Mouse (Mus musculus) T-helper 1 cell (primary cell): ENCODE measurements around the gene Dpy19l3.

Experiments
- in situ Hi-C: fragments of 300-600 bp; cut with MboI, MseI; formaldehyde crosslinking; loops from one replicate; pipeline ENCODE4 v1.15.1; 2025; ENCODE audit warnings: high pct_unique_total_duplicates

Dpy19l3 gene

DNA sequence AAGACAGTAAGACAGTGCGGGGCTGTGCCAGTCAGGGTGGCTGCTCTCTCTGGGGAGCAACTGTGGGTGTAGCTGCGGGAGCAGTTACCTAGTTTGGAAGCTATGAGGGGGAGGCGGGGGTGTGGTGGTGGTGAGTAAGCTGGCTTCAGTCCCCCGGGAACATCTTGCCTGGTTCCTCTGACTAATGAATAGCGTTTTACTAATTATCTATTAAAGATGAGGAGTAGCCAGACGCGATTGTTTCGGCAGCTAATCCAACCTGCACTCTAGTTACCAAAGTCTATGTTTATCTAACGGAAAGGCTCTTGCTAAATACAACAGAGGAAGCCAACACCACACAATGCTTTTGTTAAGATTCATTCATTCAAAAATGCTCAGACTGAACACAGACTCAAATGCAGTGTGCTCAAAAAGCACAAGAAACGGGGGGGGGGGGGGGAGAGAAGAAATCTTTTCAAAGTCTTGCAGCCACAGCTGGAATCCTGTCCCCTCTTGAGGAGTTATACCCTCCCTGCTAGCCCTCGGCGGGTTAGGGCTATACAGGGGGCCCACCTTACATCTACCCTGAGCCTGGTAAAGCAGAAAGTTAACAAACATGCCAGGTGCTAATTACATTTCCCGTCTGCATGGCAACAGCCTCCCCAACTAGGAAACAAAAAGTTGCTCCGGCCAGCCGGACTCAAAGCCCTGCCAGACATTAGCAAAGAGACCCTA is 778 bp downstream of the Dpy19l3 start:
- in situ Hi-C loops: no loop called here

DNA sequence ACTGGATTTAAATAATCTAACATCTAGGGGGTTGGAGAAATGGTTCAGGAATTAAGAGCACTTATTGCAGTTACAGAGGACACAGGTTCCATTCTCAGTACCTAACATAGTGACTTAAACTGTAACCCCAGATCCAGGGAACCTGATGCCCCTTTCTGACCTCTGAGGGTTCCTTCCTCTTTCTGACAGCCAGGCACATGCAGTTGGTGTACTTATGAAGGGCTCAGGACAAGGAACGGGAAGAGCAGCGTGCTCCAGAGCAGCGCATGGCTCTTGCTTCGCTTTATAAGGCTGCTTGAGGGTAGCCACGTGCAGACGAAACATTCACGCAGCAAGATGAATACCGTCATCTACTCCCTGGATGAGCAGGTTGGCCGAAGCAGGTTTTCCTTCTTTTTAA is 3.4 kb downstream of the Dpy19l3 start:
- in situ Hi-C loops: no loop called here

GRCm38 (mm10) chr7:35747397-35747964 is 6.8 kb downstream of the Dpy19l3 start:
- in situ Hi-C loops: no loop called here

DNA sequence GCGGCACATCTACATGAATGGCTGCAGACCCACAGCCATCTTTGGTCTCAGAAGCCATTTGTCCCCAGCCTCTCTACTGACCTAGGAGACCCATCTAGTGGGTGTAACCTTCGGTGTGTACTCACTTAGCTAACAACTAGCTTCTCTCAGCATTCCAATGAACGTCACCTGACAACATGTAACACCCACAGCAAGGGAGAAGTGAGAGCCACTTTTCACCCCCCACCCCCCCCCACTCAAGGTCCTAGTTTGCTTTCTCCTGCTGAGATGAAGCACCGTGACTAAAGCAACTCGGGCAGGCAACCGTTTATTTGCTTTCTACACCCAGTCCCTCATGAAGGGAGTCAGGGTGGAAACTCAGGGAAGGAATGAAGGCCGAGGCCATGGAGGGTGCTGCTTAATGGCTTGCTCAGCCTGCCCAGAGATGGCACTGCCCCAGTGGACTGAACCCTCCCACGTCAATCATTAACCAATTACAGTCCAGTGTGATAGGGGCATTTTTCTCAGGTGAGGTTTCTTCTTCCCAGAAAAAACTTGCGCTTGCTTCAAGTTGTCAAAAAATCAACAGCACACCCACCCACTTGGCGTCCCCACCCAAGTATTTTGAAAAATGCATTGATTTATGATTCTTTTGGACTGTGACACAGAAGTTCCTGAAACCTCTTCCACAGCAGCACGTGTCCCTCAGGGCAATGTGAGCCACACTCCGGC is 7.4 kb downstream of the Dpy19l3 start:
- in situ Hi-C loops: no loop called here

DNA sequence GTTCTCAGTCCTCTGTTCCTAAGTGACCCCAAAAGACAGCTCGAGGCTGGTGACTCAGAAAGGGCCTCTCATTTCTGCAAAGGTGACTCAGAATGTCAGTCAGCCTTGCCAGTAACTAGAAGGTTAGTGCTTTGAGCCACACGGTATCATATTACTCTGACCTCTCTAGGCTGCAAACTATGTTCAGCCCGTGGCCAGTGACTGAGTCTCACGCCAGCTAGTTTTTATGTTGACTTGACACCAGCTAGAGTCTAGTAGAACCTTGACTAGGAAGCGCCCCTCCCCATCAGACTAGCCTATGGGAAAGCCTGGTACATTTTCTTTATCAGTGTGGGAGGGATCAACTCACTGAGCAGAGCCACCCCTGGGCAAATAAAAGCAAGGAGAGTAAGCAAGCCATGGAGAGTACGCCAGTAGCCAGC is 9.0 kb downstream of the Dpy19l3 start:
- in situ Hi-C loops: no loop called here

DNA sequence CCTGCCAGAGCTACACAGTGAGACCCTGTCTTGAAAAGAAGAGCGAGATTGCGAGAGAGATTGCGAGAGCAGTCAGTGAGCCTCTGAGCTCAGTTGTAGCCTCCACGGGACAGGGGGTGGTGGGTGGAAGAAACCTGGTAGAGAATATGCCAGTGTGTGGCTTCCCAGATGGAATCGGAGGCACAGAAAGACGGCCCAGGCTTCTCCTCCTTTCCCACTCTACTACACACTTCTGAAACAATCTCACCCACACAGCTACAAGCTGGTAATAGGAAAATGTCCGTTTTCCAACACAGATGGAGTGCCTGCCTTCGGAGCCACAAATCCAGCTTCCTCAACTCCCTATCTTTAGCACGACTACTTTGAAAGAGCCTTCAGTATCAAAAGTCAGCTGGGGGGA is 9.5 kb downstream of the Dpy19l3 start:
- in situ Hi-C loops: no loop called here

GRCm38 (mm10) chr7:35742310-35742709 is 11.9 kb downstream of the Dpy19l3 start:
- in situ Hi-C loops: no loop called here

GRCm38 (mm10) chr7:35741858-35742257 is 12.4 kb downstream of the Dpy19l3 start:
- in situ Hi-C loops: no loop called here

DNA sequence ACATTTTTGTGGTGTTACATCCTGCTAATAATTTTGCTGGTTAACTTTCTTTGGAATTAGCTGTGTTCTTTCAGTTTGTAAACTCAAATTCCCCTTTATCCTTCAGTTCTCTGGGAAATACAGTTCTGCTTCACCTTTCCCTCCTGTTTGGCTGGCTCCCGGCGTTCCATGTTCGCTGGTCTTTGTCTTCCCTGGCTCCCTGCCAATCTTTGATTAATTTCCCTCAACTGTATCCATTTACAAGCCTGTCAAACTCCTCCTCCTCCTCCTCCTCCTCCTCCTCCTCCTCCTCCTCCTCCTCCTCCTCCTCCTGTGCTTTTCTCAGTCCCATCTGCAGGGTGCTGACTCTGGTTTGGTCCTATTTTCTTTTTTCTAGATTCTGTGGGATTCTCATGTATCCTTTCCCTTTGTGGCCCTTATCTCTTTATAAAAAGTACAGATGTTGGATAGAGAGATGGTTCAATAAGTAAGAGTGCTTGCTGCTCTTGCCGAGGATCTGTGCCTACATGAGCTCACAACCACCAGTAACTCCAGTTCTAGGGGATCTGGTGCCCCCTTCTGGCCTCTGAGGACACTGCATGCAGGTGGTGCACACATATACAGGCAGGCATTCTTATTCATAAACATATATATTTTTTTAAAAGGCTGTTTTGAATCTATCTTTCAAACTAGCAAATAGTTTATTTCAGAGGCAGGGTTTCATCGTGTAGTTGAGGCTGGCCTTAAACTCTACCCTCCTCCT is 13.6 kb downstream of the Dpy19l3 start:
- in situ Hi-C loops: no loop called here

GRCm38 (mm10) chr7:35738871-35739270 is 15.4 kb downstream of the Dpy19l3 start:
- in situ Hi-C loops: no loop called here

- in situ Hi-C loops: no loop called here
Measured at GRCm38 (mm10) chr7:35733313-35734050, 20.8 kb downstream of the Dpy19l3 start.

DNA sequence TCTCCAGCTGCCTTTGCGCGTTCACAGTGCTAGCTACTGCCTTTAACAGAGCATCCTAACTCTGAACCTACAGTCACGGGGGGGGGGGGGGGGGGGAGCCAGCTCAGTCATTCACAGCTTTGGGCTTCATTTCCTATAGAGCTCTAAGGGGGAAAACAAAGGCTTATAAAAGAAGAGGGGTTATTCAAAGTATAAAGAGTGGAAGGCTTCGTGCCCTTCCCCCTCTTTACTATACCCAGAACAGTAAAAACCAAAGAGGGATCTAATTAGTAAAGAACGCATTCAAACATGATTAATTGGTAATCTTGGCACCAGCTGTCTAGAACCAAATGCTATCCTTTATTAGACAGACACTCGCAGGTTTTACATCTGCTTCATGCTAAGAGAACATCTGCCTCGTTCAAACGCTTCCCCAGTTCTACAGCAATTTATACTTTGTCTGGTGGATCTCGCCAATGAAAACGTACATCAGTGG is 21.6 kb downstream of the Dpy19l3 start:
- in situ Hi-C loops: no loop called here

GRCm38 (mm10) chr7:35729621-35730031 is 24.6 kb downstream of the Dpy19l3 start:
- in situ Hi-C loops: loop anchor here (10.0 kb wide), 1 partner anchor 805 kb away; no protein-coding TSS in a partner anchor

GRCm38 (mm10) chr7:35728376-35728775 is 25.9 kb downstream of the Dpy19l3 start:
- in situ Hi-C loops: loop anchor here (10.0 kb wide), 1 partner anchor 804 kb away; no protein-coding TSS in a partner anchor

DNA sequence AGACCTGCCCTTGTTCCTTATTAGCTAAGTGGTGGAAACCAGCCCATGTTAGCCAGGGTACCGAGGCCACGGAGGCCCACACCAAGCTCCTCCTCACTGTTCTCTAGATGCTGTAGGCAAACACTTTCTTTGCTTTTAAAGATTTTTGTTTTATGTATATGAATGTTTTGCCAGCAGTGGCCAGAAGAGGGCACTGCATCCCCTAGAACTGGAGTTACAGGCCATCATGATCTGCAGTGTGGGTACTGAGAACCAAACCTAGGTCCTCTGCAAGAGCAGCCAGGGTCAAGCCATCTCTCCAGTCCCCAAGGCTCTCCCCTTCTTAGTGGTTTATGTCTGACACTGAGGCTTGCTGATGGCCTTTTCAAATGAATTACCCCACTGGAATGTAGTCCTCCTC is 31.2 kb downstream of the Dpy19l3 start:
- in situ Hi-C loops: loop anchor here (10.0 kb wide), 1 partner anchor 798 kb away; no protein-coding TSS in a partner anchor

- in situ Hi-C loops: no loop called here
Measured at GRCm38 (mm10) chr7:35718421-35719178, 35.7 kb downstream of the Dpy19l3 start.

GRCm38 (mm10) chr7:35710366-35710765 is 43.9 kb downstream of the Dpy19l3 start:
- in situ Hi-C loops: no loop called here

- in situ Hi-C loops: no loop called here
Measured at GRCm38 (mm10) chr7:35708101-35708500, 46.2 kb downstream of the Dpy19l3 start.

DNA sequence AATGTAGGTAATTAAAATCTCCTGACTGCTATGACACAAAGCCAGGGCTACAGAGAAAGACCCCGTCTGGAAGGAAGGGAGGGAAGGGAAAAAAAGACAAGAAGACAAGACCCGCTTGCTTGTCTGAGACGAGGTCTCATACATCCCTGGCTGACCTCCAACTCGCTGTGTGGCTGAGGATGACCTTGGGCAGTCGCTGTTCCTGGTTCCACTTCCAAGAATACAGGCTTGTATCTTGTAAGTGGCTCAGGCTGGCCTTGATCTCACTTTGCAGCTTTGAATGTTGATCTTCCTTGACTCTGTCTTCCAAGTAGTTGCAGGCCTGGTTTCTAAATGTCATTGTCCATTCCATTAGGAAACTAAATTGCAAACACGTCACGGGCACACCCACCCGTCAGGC is 55.2 kb downstream of the Dpy19l3 start:
- in situ Hi-C loops: no loop called here

GRCm38 (mm10) chr7:35698073-35698472 is 56.2 kb downstream of the Dpy19l3 start:
- in situ Hi-C loops: no loop called here
